Mouse (Mus musculus): ENCODE measurements around the gene Rrh. TPM values are rescaled to one million over a fixed set of nuclear protein-coding genes. Genes with fewer than 3 reads are reported as not detected.

The Rrh gene
- polyA plus RNA-seq (2016; fragmentation: Nextera tagmentation; extraction: Ambion mirVana) = 0.37 and 0.41 TPM in 2 replicates

DNA sequence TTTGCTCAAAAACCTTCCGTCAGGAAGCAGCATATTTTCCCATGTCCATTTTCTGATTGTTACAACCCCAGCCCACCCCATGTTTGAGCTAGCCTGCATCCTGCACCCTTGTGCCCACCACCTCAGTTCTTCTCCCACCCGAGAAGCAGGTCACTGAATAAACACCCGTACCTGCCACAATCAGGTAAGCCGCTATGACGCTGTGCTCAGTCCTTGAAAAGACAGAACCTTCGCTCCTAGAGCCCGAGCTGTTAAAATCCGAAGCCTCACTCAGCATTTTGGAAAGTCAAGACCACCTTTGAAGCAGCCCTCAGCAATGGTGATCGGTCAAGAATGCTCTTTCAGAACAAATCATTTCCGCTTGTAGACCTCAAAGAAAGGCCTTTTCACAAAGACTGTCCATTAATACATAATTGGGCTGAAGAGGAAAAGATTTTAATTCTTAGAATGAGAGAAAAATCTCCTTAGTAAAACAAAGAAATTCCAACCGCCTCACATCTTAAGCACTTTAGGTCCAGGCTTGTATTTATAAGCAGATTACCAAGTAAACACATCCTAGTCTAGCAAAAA is at the start of gene Rrh:
Rrh (minus strand) TSS at position 382 of the 570 bp plus-strand sequence.
- WGBS = 57% methylated on average over 11 of the region's 11 CpGs
- peaks cover 52% of the 10 kb centered on the region for H3K36me3 ChIP-seq (replicated peaks)
- H3K27me3 ChIP-seq (ENCODE audit: poor library complexity, severe bottlenecking) = peaks cover 28% of the 10 kb centered on the region; the same call in 1 of the 2 replicates
- H3K9me3 ChIP-seq = no peaks in the 10 kb centered on the region
- H3K4me1 ChIP-seq = peaks cover 21% of the 10 kb centered on the region
- DNase-seq (ENCODE audit: extremely low spot score, low spot score) = no peak
- no peak within 1 kb of the TSS for H3K4me3 ChIP-seq
- H3K27ac ChIP-seq = no peak within 1 kb of the TSS

DNA sequence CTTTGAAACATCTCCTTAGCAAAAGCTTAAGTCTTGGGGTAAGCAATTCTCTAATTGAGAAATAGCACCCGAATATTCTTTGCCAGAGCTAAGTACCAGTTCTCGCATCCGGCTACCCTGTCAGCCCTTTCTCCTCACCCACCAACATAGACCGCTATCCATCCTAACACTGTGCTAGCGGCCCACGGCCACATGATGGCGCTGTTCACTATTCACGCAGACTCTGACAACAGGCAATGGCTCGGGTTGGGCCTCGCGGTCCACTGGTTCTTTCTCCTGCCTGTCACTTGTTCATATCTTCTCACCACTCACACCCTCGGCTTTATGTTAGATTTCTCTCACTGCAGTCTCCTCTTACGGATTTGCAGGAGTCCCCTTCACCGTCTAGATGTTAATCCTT is 41.3 kb upstream of the Rrh start:
- WGBS = 49% methylated on average over 14 of the region's 14 CpGs
- DNase-seq (ENCODE audit: extremely low spot score, low spot score) = no peak
- no peak overlapping the region for H3K4me3 ChIP-seq

DNA sequence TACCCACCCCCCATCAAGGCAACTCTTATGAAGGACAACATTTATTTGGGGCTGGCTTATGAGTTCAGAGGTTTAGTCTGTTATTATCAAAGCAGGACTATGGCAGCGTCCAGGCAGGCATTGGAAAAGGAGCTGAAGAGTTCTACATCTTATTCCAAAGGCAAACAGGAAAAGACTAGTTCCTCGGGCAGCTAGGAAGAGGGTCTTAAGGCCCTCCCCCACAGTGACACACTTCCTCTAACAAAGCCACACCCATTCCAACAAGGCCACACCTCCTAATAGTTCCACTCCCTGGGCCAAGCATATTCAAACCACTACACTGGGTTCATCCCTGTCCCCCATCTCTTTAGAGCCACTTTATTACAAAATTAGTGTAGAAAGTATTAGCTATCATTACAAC is 40.2 kb upstream of the Rrh start:
- Histone ChIP-seq H3K27ac (no peak overlapping the region), H3K36me3 (replicated peaks) (no peaks in the 10 kb centered on the region), H3K4me1 (no peaks in the 10 kb centered on the region), H3K4me3 (no peak overlapping the region), H3K27me3 (ENCODE audit: poor library complexity, severe bottlenecking) (no peaks in the 10 kb centered on the region), H3K9me3 (peaks cover 11% of the 10 kb centered on the region)
- 82% methylated on average over 2 of the region's 2 CpGs for WGBS
- no peak for DNase-seq (ENCODE audit: extremely low spot score, low spot score)

More for the DNA sequence above, 41.3 kb upstream of the Rrh start:
- no peaks in the 10 kb centered on the region for H3K4me1 ChIP-seq
- no peak overlapping the region for H3K27ac ChIP-seq
- no peaks in the 10 kb centered on the region for H3K36me3 ChIP-seq (replicated peaks)
- peaks cover 5% of the 10 kb centered on the region; the same call in 1 of the 2 replicates for H3K9me3 ChIP-seq
- H3K27me3 ChIP-seq (ENCODE audit: poor library complexity, severe bottlenecking) = no peaks in the 10 kb centered on the region

DNA sequence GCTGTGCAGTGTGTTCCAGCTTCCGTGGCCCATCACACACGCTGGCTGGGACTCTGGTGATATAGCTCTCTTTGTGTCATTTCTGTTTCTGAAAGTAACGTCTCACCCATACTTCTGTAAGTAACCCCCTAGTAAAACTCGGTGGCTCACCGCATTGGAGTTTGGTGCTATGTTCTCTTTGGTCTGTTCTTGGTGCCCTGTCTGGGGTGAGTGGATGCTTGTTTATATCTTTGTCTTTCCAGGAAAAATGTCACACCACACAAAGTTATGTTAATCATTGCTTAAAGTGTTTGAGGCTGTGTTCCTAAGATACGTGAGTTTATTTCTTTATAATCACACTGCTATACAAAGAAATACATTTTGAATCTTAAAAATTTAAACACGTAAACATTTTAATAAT is 24.5 kb upstream of the Rrh start:
- 86% methylated on average over 7 of the region's 7 CpGs for WGBS
- H3K4me3 ChIP-seq = no peak overlapping the region
- H3K27me3 ChIP-seq (ENCODE audit: poor library complexity, severe bottlenecking) = no peaks in the 10 kb centered on the region
- H3K4me1 ChIP-seq = peaks cover 6% of the 10 kb centered on the region
- no peak overlapping the region for H3K27ac ChIP-seq
- no peaks in the 10 kb centered on the region for H3K36me3 ChIP-seq (replicated peaks)
- H3K9me3 ChIP-seq = no peaks in the 10 kb centered on the region
- DNase-seq (ENCODE audit: extremely low spot score, low spot score) = no peak

DNA sequence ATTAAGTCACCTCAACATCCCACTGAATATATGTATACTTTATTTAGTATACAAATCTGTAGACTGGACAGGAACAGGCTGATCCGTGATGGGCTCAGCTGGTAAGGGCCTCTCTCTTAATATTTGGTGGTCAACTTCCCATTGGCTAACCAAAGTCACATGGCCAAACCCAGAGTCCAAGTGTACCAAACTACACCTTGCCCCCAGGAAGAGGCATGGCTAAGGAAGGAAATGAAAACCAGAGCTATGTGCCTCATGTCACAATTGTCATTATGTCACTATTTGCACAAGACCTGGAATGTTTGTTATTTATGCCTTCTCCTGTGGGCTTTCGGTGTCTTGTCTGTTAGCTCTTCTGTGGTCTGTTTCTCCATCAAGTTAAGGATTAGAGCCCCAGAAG is 23.5 kb upstream of the Rrh start:
- DNase-seq (ENCODE audit: extremely low spot score, low spot score) = no peak
- 87% methylated on average over 2 of the region's 2 CpGs for WGBS
- no peaks in the 10 kb centered on the region for H3K36me3 ChIP-seq (replicated peaks)
- no peaks in the 10 kb centered on the region; the same call in 1 of the 2 replicates for H3K4me1 ChIP-seq
- H3K27ac ChIP-seq = no peak overlapping the region
- no peak overlapping the region for H3K4me3 ChIP-seq
- H3K27me3 ChIP-seq (ENCODE audit: poor library complexity, severe bottlenecking) = no peaks in the 10 kb centered on the region
- H3K9me3 ChIP-seq = no peaks in the 10 kb centered on the region

DNA sequence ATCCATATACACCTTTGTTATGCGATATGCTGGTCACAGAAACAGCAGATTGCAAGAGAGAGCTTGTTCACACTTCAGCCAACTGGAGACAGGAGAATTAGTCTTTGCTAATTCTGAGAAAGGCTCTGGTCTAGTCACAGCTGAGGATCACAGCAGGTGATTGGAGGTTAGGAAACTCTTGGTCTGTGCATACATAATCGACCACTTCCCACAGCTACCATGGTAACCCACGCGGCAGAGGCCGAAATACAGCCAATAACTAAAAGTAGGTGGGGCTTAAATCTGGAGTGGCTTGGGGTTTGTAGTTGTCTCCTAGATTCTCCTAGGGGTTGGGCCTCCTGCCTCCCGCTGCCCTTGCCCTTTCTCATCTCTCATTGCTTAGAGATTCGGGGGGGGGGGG is 15.6 kb upstream of the Rrh start:
- Histone ChIP-seq H3K36me3 (replicated peaks) (no peaks in the 10 kb centered on the region), H3K27me3 (ENCODE audit: poor library complexity, severe bottlenecking) (no peaks in the 10 kb centered on the region), H3K4me1 (peaks cover 13% of the 10 kb centered on the region), H3K9me3 (no peaks in the 10 kb centered on the region), H3K27ac (no peak overlapping the region), H3K4me3 (no peak overlapping the region)
- no peak for DNase-seq (ENCODE audit: extremely low spot score, low spot score)
- 59% methylated on average over 7 of the region's 7 CpGs for WGBS

DNA sequence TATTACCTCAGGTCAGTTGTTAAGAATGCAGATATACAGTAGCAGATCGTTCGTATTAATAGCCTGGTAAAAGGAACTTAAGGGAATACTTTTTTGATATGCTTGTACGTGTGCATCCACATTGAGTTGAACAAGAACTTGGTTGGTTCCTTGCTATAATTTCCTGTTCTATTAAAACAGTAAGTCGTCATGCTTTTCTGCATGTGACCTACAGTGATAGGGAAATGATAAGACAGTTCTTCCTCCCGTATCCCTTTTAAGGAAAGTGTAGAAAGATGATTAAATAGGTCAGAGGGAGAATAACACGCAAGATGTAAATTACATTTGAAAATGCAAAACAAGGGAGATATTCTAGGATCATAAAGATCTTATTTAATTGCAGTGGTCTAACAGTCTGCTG is 14.6 kb upstream of the Rrh start:
- no peak for DNase-seq (ENCODE audit: extremely low spot score, low spot score)
- Histone ChIP-seq H3K9me3 (no peaks in the 10 kb centered on the region), H3K4me1 (peaks cover 13% of the 10 kb centered on the region), H3K27me3 (ENCODE audit: poor library complexity, severe bottlenecking) (no peaks in the 10 kb centered on the region), H3K4me3 (no peak overlapping the region), H3K36me3 (replicated peaks) (no peaks in the 10 kb centered on the region), H3K27ac (no peak overlapping the region)
- WGBS = 93% methylated on average over 6 of the region's 6 CpGs

DNA sequence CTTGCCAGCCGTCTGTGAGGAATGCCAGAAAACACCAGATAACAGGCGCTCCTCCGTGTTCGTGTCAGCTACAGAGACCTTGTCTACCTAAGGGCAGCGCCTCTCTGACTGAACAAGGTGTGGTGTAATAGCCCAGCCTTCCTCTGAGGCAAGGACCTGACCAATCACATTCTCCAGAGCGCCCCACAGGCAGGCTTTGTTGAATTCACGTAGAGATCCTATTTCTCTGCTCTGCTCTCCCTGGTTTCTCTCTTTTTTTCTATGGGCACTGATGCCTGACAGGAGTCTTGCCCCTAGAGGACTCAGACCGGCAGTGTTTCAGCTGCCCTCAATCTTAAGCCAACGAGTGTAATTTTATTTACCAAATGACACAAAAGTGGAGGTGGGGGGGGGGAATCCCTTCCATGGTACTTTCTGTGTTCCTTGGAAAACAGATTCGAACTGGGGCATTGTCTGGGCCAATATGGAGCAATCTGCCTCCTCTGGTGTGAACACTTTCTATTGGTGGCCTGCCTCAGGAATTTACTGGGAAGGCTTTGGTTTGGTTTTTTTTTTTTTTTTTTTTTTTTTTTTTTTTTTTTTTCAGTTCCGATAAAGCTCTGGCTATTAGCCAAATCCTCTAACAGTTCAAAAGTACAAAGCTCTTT is 13.8 kb upstream of the Rrh start:
- 0 out of 2 replicates have a peak overlapping the region, but pooled peaks have one; percentile 4 for H3K4me3 ChIP-seq
- H3K9me3 ChIP-seq = no peaks in the 10 kb centered on the region
- H3K27me3 ChIP-seq (ENCODE audit: poor library complexity, severe bottlenecking) = no peaks in the 10 kb centered on the region
- no peaks in the 10 kb centered on the region for H3K36me3 ChIP-seq (replicated peaks)
- no peak overlapping the region for H3K27ac ChIP-seq
- WGBS = 17% methylated on average over 11 of the region's 11 CpGs
- H3K4me1 ChIP-seq = peaks cover 18% of the 10 kb centered on the region
- DNase-seq (ENCODE audit: extremely low spot score, low spot score) = no peak

DNA sequence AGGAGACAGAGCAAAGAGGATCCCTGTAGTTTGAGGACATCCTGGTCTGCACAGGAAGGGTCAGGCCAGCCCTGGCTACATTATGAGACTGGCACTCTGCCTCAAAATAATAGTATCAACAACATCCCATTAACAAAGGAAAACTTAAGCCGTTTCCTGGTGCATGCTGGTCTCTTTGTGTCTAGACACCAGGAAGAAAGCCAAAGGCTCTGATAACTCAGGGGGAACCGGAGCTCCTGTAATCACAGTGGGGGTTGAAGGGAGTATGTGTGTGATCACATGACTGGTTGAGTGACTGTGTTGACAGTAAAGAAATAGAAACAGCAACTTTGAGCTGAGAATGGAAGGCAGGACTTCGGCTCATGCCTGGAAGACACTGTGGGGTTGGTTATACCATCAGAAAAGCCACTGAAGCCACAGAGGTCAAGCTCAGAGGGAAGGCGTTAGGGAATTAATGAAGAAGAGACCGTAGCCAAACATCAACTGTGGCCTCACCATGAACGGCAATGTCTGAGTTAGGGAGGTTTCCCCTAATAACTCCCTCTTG is 13.1 kb upstream of the Rrh start, which contains the start of gene Cfi:
Cfi (plus strand) TSS at position 497 of the 547 bp plus-strand sequence.
- 76% methylated on average over 6 of the region's 6 CpGs for WGBS

DNA sequence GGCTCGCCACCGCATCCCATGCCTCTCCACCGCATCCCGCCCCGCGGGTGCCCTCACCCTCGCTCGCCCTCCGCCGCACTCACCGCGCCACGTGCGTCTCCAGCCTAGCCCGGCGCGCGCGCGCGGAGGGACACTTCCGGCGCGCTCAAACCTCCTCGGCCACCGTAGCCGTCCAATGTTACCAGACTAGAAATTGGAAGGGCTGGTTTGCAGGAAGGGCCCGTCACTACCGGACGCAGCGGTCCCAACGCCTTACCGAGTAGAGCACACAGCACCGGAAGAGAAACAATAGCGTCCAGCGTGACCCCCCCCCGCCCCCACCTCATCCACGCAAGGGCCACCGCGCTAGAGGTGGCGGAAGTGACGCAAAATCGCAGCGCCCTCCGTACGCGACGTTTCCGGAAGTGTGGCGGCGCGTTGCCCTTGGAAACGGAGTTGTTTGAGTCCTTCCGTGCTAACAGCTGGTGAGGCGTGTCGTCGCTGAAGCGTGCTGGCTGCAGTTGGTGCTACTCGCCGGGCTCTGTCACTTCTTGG is 8.7 kb upstream of the Rrh start, which contains the start of gene Gar1:
Gar1 (minus strand) TSS at position 362 of the 534 bp plus-strand sequence.
- peaks cover 33% of the 10 kb centered on the region for H3K36me3 ChIP-seq (replicated peaks)
- peak within 1 kb of the TSS; percentile 95 for H3K27ac ChIP-seq
- DNase-seq (ENCODE audit: extremely low spot score, low spot score) = peak; percentile 93
- peaks cover 27% of the 10 kb centered on the region for H3K4me1 ChIP-seq
- H3K9me3 ChIP-seq = no peaks in the 10 kb centered on the region
- under 1% methylated on average over 59 of the region's 60 CpGs for WGBS
- no peaks in the 10 kb centered on the region for H3K27me3 ChIP-seq (ENCODE audit: poor library complexity, severe bottlenecking)
- H3K4me3 ChIP-seq = peak within 1 kb of the TSS; percentile 95

More for the DNA sequence above, 13.1 kb upstream of the Rrh start, which contains the start of gene Cfi:
- H3K36me3 ChIP-seq (replicated peaks) = no peaks in the 10 kb centered on the region
- DNase-seq (ENCODE audit: extremely low spot score, low spot score) = no peak
- H3K4me1 ChIP-seq = peaks cover 18% of the 10 kb centered on the region
- no peaks in the 10 kb centered on the region for H3K9me3 ChIP-seq
- H3K27me3 ChIP-seq (ENCODE audit: poor library complexity, severe bottlenecking) = no peaks in the 10 kb centered on the region
- 0 out of 2 replicates have a peak within 1 kb of the TSS, but pooled peaks have one; percentile 4 for H3K4me3 ChIP-seq
- H3K27ac ChIP-seq = no peak within 1 kb of the TSS

DNA sequence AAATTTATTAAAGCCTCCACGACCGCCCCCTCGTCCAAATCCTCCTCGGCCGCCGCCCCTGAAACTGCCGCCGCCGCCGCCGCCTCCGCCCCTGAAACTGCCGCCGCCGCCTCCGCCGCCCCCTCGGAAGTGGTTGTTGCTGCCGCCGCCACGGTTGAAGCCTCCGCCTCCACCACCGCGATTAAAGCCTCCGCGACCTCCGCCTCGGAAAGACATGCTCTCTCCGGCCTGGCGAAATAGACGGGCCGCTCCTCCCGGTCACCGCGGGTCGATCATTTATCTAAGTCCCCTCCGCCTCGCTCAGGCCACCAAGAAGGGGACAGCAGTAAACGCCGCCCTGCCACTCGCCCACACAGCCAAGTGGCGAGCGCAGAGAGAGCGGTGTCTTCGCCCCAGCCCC is 8.2 kb upstream of the Rrh start:
- Histone ChIP-seq H3K9me3 (no peaks in the 10 kb centered on the region), H3K27me3 (ENCODE audit: poor library complexity, severe bottlenecking) (no peaks in the 10 kb centered on the region), H3K36me3 (replicated peaks) (peaks cover 38% of the 10 kb centered on the region), H3K27ac (peak overlapping the region; percentile 95), H3K4me1 (peaks cover 22% of the 10 kb centered on the region), H3K4me3 (peak overlapping the region; percentile 95)
- WGBS = 0% methylated on average over 44 of the region's 45 CpGs
- no peak for DNase-seq (ENCODE audit: extremely low spot score, low spot score)

DNA sequence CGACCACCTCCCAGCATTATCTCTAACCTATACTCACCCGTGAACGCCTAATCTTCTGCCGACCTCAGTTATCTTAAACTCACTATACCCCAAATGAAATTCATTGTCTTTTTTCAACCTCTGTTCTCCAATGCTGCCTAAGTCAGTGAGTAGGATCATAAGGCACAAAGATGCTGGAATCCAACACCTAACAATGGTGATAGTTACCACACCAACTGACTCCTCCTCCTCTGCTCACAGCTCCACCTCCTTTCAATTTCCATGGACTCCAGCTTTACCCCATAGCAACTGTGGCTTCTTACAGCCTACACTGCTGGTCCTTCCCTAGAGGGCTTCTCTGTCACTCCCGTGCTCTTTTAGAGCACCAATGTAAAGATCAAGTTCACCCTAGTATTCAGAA is 5.3 kb upstream of the Rrh start:
- no peak overlapping the region for H3K4me3 ChIP-seq
- peaks cover 24% of the 10 kb centered on the region for H3K4me1 ChIP-seq
- 0 out of 2 replicates have a peak, but pooled peaks cover 6% of the 10 kb centered on the region for H3K27me3 ChIP-seq (ENCODE audit: poor library complexity, severe bottlenecking)
- H3K36me3 ChIP-seq (replicated peaks) = peaks cover 67% of the 10 kb centered on the region
- H3K9me3 ChIP-seq = no peaks in the 10 kb centered on the region
- WGBS = 92% methylated on average over 5 of the region's 5 CpGs
- H3K27ac ChIP-seq = no peak overlapping the region
- DNase-seq (ENCODE audit: extremely low spot score, low spot score) = no peak

DNA sequence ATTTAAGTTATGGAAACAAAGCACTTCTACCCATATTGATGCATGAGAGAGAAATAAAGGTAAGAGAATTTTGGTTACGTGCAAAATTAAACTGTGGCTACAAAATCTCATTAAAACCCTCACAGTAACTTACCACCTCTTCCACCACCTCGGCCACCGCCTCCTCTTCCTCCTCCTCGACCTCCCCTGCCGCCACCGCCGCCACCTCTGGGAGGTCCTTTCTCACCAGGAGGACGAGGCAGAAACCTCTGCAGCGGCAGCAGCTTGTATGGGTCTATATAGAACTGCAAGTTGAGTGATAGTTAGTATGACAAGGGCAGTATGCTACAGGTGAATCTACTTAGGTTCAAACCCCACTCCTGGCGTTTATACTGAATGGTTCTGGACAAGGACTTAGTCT is 4.3 kb upstream of the Rrh start:
- no peak for DNase-seq (ENCODE audit: extremely low spot score, low spot score)
- no peak overlapping the region for H3K27ac ChIP-seq
- no peak overlapping the region for H3K4me3 ChIP-seq
- H3K9me3 ChIP-seq = no peaks in the 10 kb centered on the region
- peaks cover 33% of the 10 kb centered on the region for H3K4me1 ChIP-seq
- 94% methylated on average over 10 of the region's 10 CpGs for WGBS
- peaks cover 71% of the 10 kb centered on the region for H3K36me3 ChIP-seq (replicated peaks)
- 0 out of 2 replicates have a peak, but pooled peaks cover 11% of the 10 kb centered on the region for H3K27me3 ChIP-seq (ENCODE audit: poor library complexity, severe bottlenecking)
